Mouse (Mus musculus): ENCODE results near the gene Atf6. TPM values are rescaled to one million over a fixed set of nuclear protein-coding genes. Genes with fewer than 3 reads are reported as not detected.
A peak's percentile ranks its signal among the peaks of the same experiment; 100 is the strongest.

Gene Atf6
- polyA plus RNA-seq, 1 experiment, result 9.6 TPM

GRCm38 (mm10) chr1:170711731-170712130, 155.8 kb downstream of the Atf6 start:
- H3K27me3 ChIP-seq (ENCODE audit: control insufficient read depth, insufficient read depth, low read length), result no peaks in the 10 kb centered on the region
- WGBS, result 96% methylated on average over 7 of the region's 7 CpGs
- TF ChIP-seq CTCF (IDR thresholded peaks at IDR 0.05; ENCODE audit: extremely low read depth, insufficient read depth, insufficient read length, insufficient replicate concordance) (no peak), POLR2A (IDR thresholded peaks at IDR 0.05; ENCODE audit: low read depth, low read length) (no peak)
- peaks cover 11% of the 10 kb centered on the region; the same call in 1 of the 2 replicates for H3K4me1 ChIP-seq (ENCODE audit: control insufficient read depth, insufficient read depth, insufficient read length)
- H3K27ac ChIP-seq (ENCODE audit: insufficient read depth, low read length), result no peak overlapping the region
- DNase-seq (ENCODE audit: low read depth in 1 of 2, low spot score in 2 of 2), result no peak
- H3K36me3 ChIP-seq (ENCODE audit: control insufficient read depth, insufficient read depth, low read length), result no peaks in the 10 kb centered on the region
- H3K4me3 ChIP-seq (ENCODE audit: extremely low read depth, insufficient read depth, insufficient read length), result no peak overlapping the region

DNA sequence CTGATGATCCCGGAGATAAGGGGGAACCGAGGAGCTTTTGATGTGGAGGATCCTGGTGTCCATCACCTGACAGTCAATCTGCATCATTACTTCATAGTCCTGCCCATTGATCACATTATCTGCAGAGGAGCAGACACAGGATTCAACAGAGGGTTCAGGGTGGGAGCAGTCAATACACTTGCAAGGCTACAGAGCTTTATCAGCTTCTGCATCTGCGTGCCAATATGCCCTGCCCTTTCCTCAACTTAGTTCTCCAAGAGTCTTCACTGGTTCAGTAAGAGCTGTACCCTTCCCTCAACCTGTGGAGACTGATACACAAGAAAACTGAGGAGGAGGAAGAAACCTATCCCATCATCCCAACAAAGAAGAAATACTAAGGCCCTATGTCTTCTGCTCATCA, 157.6 kb downstream of the Atf6 start:
- Histone ChIP-seq H3K27ac (ENCODE audit: insufficient read depth, low read length) (peak overlapping the region; percentile 30; the same call in 1 of the 2 replicates), H3K4me3 (ENCODE audit: extremely low read depth, insufficient read depth, insufficient read length) (no peak overlapping the region), H3K36me3 (ENCODE audit: control insufficient read depth, insufficient read depth, low read length) (no peaks in the 10 kb centered on the region), H3K4me1 (ENCODE audit: control insufficient read depth, insufficient read depth, insufficient read length) (peaks cover 17% of the 10 kb centered on the region; the same call in 1 of the 2 replicates), H3K27me3 (ENCODE audit: control insufficient read depth, insufficient read depth, low read length) (no peaks in the 10 kb centered on the region)
- 81% methylated on average over 3 of the region's 3 CpGs for WGBS
- no peak for DNase-seq (ENCODE audit: low read depth in 1 of 2, low spot score in 2 of 2)
- no peak for TF ChIP-seq POLR2A (IDR thresholded peaks at IDR 0.05; ENCODE audit: low read depth, low read length)
- TF ChIP-seq CTCF (IDR thresholded peaks at IDR 0.05; ENCODE audit: extremely low read depth, insufficient read depth, insufficient read length, insufficient replicate concordance), result no peak

DNA sequence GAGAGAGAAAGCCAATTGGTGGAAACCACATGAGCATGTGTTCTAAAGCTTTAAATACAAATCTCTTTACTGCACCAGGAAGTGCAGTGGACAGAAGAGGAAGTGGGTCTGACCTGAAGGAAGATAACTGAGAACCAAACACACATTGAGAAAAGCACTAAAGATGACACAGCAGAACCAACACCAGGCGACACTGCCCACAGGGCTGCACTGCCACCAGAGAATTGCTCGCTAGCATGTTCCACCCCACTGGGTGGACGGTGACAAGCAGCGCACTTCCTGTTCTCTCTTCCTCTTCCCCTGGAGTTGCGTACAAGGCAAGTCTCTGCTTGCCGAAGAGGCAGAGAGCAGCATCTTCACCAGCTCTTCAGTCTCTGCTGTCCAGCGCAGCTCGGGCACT, 158.1 kb downstream of the Atf6 start:
- Histone ChIP-seq H3K36me3 (ENCODE audit: control insufficient read depth, insufficient read depth, low read length) (no peaks in the 10 kb centered on the region), H3K4me1 (ENCODE audit: control insufficient read depth, insufficient read depth, insufficient read length) (peaks cover 17% of the 10 kb centered on the region; the same call in 1 of the 2 replicates), H3K4me3 (ENCODE audit: extremely low read depth, insufficient read depth, insufficient read length) (no peak overlapping the region), H3K27me3 (ENCODE audit: control insufficient read depth, insufficient read depth, low read length) (no peaks in the 10 kb centered on the region), H3K27ac (ENCODE audit: insufficient read depth, low read length) (peak overlapping the region; percentile 30; the same call in 1 of the 2 replicates)
- DNase-seq (ENCODE audit: low read depth in 1 of 2, low spot score in 2 of 2), result peak; percentile 78 to 84
- no peak for TF ChIP-seq POLR2A (IDR thresholded peaks at IDR 0.05; ENCODE audit: low read depth, low read length)
- TF ChIP-seq CTCF (IDR thresholded peaks at IDR 0.05; ENCODE audit: extremely low read depth, insufficient read depth, insufficient read length, insufficient replicate concordance), result no peak
- WGBS, result 21% methylated on average over 8 of the region's 8 CpGs

DNA sequence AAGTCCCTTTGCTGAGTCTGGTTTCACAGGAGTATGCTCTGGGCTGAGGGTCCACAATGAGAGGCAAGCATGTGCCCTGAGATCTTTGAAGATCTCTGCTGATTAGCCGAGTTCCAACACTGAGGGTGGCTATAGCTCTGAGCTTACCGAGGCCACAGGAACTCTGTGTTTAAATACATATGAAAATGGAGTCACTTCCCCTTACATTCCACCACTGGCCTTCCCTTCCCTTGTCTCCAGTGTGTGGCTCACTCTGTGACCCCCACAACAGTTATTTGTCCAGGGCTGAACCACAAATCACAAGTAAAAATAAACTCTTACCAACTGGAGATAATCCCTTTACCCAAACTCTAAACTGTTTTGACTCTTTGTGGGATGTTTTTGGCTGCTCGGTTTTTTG, 158.5 kb downstream of the Atf6 start:
- H3K27ac ChIP-seq (ENCODE audit: insufficient read depth, low read length), result peak overlapping the region; percentile 55
- WGBS, result 37% methylated on average over 3 of the region's 3 CpGs
- peaks cover 17% of the 10 kb centered on the region; the same call in 1 of the 2 replicates for H3K4me1 ChIP-seq (ENCODE audit: control insufficient read depth, insufficient read depth, insufficient read length)
- H3K4me3 ChIP-seq (ENCODE audit: extremely low read depth, insufficient read depth, insufficient read length), result no peak overlapping the region
- no peaks in the 10 kb centered on the region for H3K27me3 ChIP-seq (ENCODE audit: control insufficient read depth, insufficient read depth, low read length)
- H3K36me3 ChIP-seq (ENCODE audit: control insufficient read depth, insufficient read depth, low read length), result no peaks in the 10 kb centered on the region
- TF ChIP-seq CTCF (IDR thresholded peaks at IDR 0.05; ENCODE audit: extremely low read depth, insufficient read depth, insufficient read length, insufficient replicate concordance), result no peak
- TF ChIP-seq POLR2A (IDR thresholded peaks at IDR 0.05; ENCODE audit: low read depth, low read length), result no peak
- no peak for DNase-seq (ENCODE audit: low read depth in 1 of 2, low spot score in 2 of 2)

GRCm38 (mm10) chr1:170706046-170706445, 161.5 kb downstream of the Atf6 start:
- no peaks in the 10 kb centered on the region for H3K36me3 ChIP-seq (ENCODE audit: control insufficient read depth, insufficient read depth, low read length)
- no peaks in the 10 kb centered on the region for H3K27me3 ChIP-seq (ENCODE audit: control insufficient read depth, insufficient read depth, low read length)
- H3K27ac ChIP-seq (ENCODE audit: insufficient read depth, low read length), result peak overlapping the region; percentile 61
- H3K4me1 ChIP-seq (ENCODE audit: control insufficient read depth, insufficient read depth, insufficient read length), result peaks cover 17% of the 10 kb centered on the region; the same call in 1 of the 2 replicates
- 21% methylated on average over 4 of the region's 4 CpGs for WGBS
- DNase-seq (ENCODE audit: low read depth in 1 of 2, low spot score in 2 of 2), result peak; percentile 30 to 40
- no peak for TF ChIP-seq CTCF (IDR thresholded peaks at IDR 0.05; ENCODE audit: extremely low read depth, insufficient read depth, insufficient read length, insufficient replicate concordance)
- TF ChIP-seq POLR2A (IDR thresholded peaks at IDR 0.05; ENCODE audit: low read depth, low read length), result no peak
- H3K4me3 ChIP-seq (ENCODE audit: extremely low read depth, insufficient read depth, insufficient read length), result no peak overlapping the region

- no peaks in the 10 kb centered on the region for H3K27me3 ChIP-seq (ENCODE audit: control insufficient read depth, insufficient read depth, low read length)
- no peak overlapping the region for H3K27ac ChIP-seq (ENCODE audit: insufficient read depth, low read length)
- H3K36me3 ChIP-seq (ENCODE audit: control insufficient read depth, insufficient read depth, low read length), result no peaks in the 10 kb centered on the region
- no peak overlapping the region for H3K4me3 ChIP-seq (ENCODE audit: extremely low read depth, insufficient read depth, insufficient read length)
- DNase-seq (ENCODE audit: low read depth in 1 of 2, low spot score in 2 of 2), result no peak
- peaks cover 16% of the 10 kb centered on the region; the same call in 1 of the 2 replicates for H3K4me1 ChIP-seq (ENCODE audit: control insufficient read depth, insufficient read depth, insufficient read length)
- no peak for TF ChIP-seq CTCF (IDR thresholded peaks at IDR 0.05; ENCODE audit: extremely low read depth, insufficient read depth, insufficient read length, insufficient replicate concordance)
- no peak for TF ChIP-seq POLR2A (IDR thresholded peaks at IDR 0.05; ENCODE audit: low read depth, low read length)
- 87% methylated on average over 4 of the region's 4 CpGs for WGBS
These were observed 162.5 kb downstream of the Atf6 start for GRCm38 (mm10) chr1:170704911-170705594.

DNA sequence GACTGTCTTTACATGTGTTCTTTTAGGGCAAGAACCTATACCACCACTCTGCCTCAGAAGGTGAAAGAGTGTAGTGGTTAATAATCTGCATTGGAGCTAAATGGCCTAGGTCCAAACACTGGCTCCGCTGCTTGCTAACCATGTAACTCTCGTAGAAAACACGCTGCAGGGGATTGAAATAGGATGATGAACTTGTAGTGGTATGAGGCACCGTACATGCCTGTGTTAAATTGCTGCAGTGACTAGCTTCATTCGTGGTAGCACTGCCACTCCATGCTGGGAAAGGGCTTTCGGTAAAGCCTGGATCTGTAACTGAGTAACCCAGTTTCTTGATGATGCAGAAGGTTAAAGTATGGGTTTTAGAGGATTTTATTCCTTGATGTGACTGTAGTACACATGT, 163.5 kb downstream of the Atf6 start:
- Histone ChIP-seq H3K36me3 (ENCODE audit: control insufficient read depth, insufficient read depth, low read length) (no peaks in the 10 kb centered on the region), H3K27me3 (ENCODE audit: control insufficient read depth, insufficient read depth, low read length) (no peaks in the 10 kb centered on the region), H3K4me1 (ENCODE audit: control insufficient read depth, insufficient read depth, insufficient read length) (peaks cover 11% of the 10 kb centered on the region; the same call in 1 of the 2 replicates), H3K27ac (ENCODE audit: insufficient read depth, low read length) (no peak overlapping the region), H3K4me3 (ENCODE audit: extremely low read depth, insufficient read depth, insufficient read length) (no peak overlapping the region)
- TF ChIP-seq POLR2A (IDR thresholded peaks at IDR 0.05; ENCODE audit: low read depth, low read length), result no peak
- TF ChIP-seq CTCF (IDR thresholded peaks at IDR 0.05; ENCODE audit: extremely low read depth, insufficient read depth, insufficient read length, insufficient replicate concordance), result no peak
- no peak for DNase-seq (ENCODE audit: low read depth in 1 of 2, low spot score in 2 of 2)
- 95% methylated on average over 6 of the region's 6 CpGs for WGBS
